Mouse (Mus musculus) right cerebral cortex, adult 18-20 months (tissue): Measurements from ENCODE around the gene Nr4a3.

Experiments
- DNase-seq: peaks from one replicate; pipeline ENCODE4 v3.0.0; 2022; ENCODE audit warnings: mixed read lengths

Nr4a3 gene

GRCm38 (mm10) chr4:48044491-48045211 lies at the start of gene Nr4a3:
Nr4a3 (plus strand) TSS chr4:48045153.
- peak; percentile 93 for DNase-seq

- no peak for DNase-seq
Observed at GRCm38 (mm10) chr4:48002969-48003368, 42.0 kb upstream of the Nr4a3 start.

- DNase-seq: peak; percentile 30
Observed at GRCm38 (mm10) chr4:48003456-48003855, 41.5 kb upstream of the Nr4a3 start.

- DNase-seq: no peak
Observed at GRCm38 (mm10) chr4:48006355-48006754, 38.6 kb upstream of the Nr4a3 start.

- no peak for DNase-seq
Observed at GRCm38 (mm10) chr4:48012209-48012608, 32.7 kb upstream of the Nr4a3 start.

- no peak for DNase-seq
Observed at GRCm38 (mm10) chr4:48022966-48023365, 22.0 kb upstream of the Nr4a3 start.

GRCm38 (mm10) chr4:48029652-48030051 lies 15.3 kb upstream of the Nr4a3 start:
- no peak for DNase-seq

GRCm38 (mm10) chr4:48034287-48034686 lies 10.7 kb upstream of the Nr4a3 start:
- no peak for DNase-seq

- DNase-seq: no peak
Observed at GRCm38 (mm10) chr4:48037646-48038045, 7.3 kb upstream of the Nr4a3 start.

GRCm38 (mm10) chr4:48038847-48039246 lies 6.1 kb upstream of the Nr4a3 start:
- no peak for DNase-seq

- no peak for DNase-seq
Observed at GRCm38 (mm10) chr4:48039736-48040135, 5.2 kb upstream of the Nr4a3 start.

- DNase-seq: no peak
Observed at GRCm38 (mm10) chr4:48042466-48042785, 2.5 kb upstream of the Nr4a3 start.

GRCm38 (mm10) chr4:48042786-48043701 lies 1.9 kb upstream of the Nr4a3 start:
- peak; percentile 98 for DNase-seq

GRCm38 (mm10) chr4:48044141-48044490 lies 837 bp upstream of the Nr4a3 start:
- no peak for DNase-seq

GRCm38 (mm10) chr4:48045281-48045720 lies 348 bp downstream of the Nr4a3 start:
- DNase-seq: no peak

- DNase-seq: peak; percentile 54
Observed at GRCm38 (mm10) chr4:48045721-48046460, 938 bp downstream of the Nr4a3 start.

GRCm38 (mm10) chr4:48046461-48046901 lies 1.5 kb downstream of the Nr4a3 start:
- DNase-seq: no peak

- no peak for DNase-seq
Observed at GRCm38 (mm10) chr4:48047136-48047765, 2.3 kb downstream of the Nr4a3 start.

- DNase-seq: no peak
Observed at GRCm38 (mm10) chr4:48047766-48048371, 2.9 kb downstream of the Nr4a3 start.

- DNase-seq: no peak
Observed at GRCm38 (mm10) chr4:48048456-48049315, 3.7 kb downstream of the Nr4a3 start.

GRCm38 (mm10) chr4:48050020-48050419 lies 5.1 kb downstream of the Nr4a3 start:
- no peak for DNase-seq
